Mouse (Mus musculus) neural tube, embryonic 12.5 days (tissue): Measurements from ENCODE around the gene Ttc7b. TPM values are rescaled to one million over a fixed set of nuclear protein-coding genes. Genes with fewer than 3 reads are reported as not detected.

ENCODE experiments used
- ATAC-seq: fragments of 200-750 bp; cut with Nextera tagmentation; 2 replicates; pipeline ENCODE4 v1.8.0; 2017; ENCODE audit warnings: low read depth, mild to moderate bottlenecking, moderate TSS enrichment, moderate library complexity; ENCODE audit not compliant: low FRiP score
- H3K27ac ChIP-seq: fragments of 300-500 bp; sonication (generic); 2 replicates; pipeline ENCODE4 v1.5.1; 2016
- H3K27me3 ChIP-seq: fragments of 300-500 bp; sonication (generic); replicated peaks from 2 replicates; pipeline ENCODE4 v1.6.1; 2016; ENCODE audit warnings: mild to moderate bottlenecking
- H3K36me3 ChIP-seq: fragments of 300-500 bp; sonication (generic); 2 replicates; pipeline ENCODE4 v1.6.1; 2016; ENCODE audit warnings: mild to moderate bottlenecking
- H3K4me1 ChIP-seq: fragments of 300-500 bp; sonication (generic); 2 replicates; pipeline ENCODE4 v1.6.1; 2016
- H3K4me2 ChIP-seq: fragments of 300-500 bp; sonication (generic); replicated peaks from 2 replicates; pipeline ENCODE4 v1.6.1; 2016; ENCODE audit warnings: mild to moderate bottlenecking
- H3K4me3 ChIP-seq: fragments of 300-500 bp; sonication (generic); 2 replicates; pipeline ENCODE4 v1.5.1; 2016
- H3K9ac ChIP-seq: fragments of 300-500 bp; sonication (generic); 2 replicates; pipeline ENCODE4 v1.6.1; 2016; ENCODE audit warnings: mild to moderate bottlenecking
- H3K9me3 ChIP-seq: fragments of 300-500 bp; sonication (generic); 2 replicates; pipeline ENCODE4 v1.6.1; 2016; ENCODE audit warnings: mild to moderate bottlenecking
- whole genome bisulfite sequencing: fragments of 180-500 bp; shearing (Covaris S2); methylation state at CpG from one replicate; pipeline ENCODE4 v1.1.7; 2016; 5-methylcytosine and 5-hydroxymethylcytosine counted together
- polyA plus RNA-seq: library from polyadenylated mRNA; unstranded; fragments of >200 nt; fragmentation: Nextera tagmentation; extraction: Ambion mirVana; gene quantifications from 2 replicates; pipeline ENCODE4 v1.2.1, GENCODE M21; 2016

The Ttc7b gene
- polyA plus RNA-seq, 1 experiment from 2014 or later = 9.0 TPM

GRCm38 (mm10) chr12:100537091-100537490 is 16.5 kb upstream of the Ttc7b start:
- no peak for ATAC-seq
- no peaks in the 10 kb centered on the region for H3K9me3 ChIP-seq
- H3K4me1 ChIP-seq = no peaks in the 10 kb centered on the region
- no peaks in the 10 kb centered on the region for H3K27me3 ChIP-seq
- H3K9ac ChIP-seq = no peak overlapping the region
- 84% methylated on average over 11 of the region's 11 CpGs for WGBS
- no peak overlapping the region for H3K27ac ChIP-seq
- no peak overlapping the region for H3K4me3 ChIP-seq
- H3K4me2 ChIP-seq = no peak overlapping the region
- H3K36me3 ChIP-seq = no peaks in the 10 kb centered on the region

DNA sequence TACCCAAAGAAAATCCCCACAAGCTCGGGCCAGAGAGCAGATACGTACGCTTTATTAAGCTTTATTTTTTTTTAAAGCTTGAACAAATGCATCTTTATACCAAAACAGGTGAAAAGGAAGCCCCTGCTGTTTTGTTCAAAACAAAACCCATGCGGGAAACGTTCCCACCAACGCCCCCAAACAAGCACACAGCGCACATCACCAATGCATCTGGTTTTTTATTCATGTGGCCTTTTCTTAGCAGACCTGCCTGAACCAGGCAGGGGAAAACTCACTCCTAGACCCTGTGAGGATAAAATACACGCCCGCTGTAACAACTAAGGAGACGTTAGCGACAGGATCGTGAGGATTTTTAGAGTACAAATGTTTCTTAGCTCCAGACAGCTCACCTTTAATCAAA is 14.4 kb upstream of the Ttc7b start:
- Histone ChIP-seq H3K4me1 (no peaks in the 10 kb centered on the region), H3K27ac (no peak overlapping the region), H3K4me2 (no peak overlapping the region), H3K36me3 (no peaks in the 10 kb centered on the region), H3K9me3 (no peaks in the 10 kb centered on the region), H3K4me3 (no peak overlapping the region), H3K9ac (no peak overlapping the region), H3K27me3 (no peaks in the 10 kb centered on the region)
- 52% methylated on average over 12 of the region's 12 CpGs for WGBS
- no peak for ATAC-seq

DNA sequence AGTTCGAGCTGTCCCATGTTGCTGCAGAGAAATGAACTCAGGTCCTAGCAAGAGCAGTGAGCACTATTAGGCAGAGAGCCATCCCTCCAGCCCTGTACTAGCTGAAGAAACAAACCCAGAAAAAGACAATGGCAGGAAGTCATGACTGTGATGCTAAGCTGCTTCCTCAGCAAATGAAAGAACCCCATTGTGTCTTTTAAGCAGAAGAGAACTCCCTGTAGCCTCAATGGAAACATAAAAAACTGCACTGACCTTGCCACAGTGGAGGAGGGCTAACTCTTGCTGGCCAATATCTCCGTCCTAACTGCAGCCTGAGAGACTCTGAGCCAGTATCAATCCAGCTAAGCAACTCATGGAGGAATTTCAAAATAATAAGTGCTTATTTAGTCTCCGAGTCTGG is 13.4 kb upstream of the Ttc7b start:
- ATAC-seq = no peak
- Histone ChIP-seq H3K4me2 (no peak overlapping the region), H3K9me3 (no peaks in the 10 kb centered on the region), H3K4me3 (no peak overlapping the region), H3K4me1 (peaks cover 6% of the 10 kb centered on the region), H3K36me3 (no peaks in the 10 kb centered on the region), H3K27me3 (no peaks in the 10 kb centered on the region), H3K9ac (no peak overlapping the region), H3K27ac (no peak overlapping the region)
- 46% methylated on average over 3 of the region's 3 CpGs for WGBS

DNA sequence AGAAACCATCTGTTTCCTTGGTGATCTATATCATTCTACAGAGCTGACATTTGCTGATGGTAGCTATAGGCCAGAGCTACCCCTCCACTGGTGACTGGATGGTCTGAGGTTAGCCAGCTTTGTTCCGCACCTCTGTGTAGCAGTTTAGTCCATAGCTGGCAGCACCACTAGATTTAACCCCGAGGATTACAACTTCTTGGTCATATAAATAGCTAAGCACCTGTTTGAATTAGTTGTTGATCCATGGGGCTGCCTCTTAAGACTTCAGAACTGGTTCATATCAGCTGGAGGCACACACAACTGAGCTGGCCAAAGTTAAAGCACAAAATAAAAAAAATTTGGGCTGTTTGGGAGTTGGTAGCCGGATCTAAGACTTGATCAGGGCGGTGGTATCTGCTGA is 12.6 kb upstream of the Ttc7b start:
- no peaks in the 10 kb centered on the region for H3K27me3 ChIP-seq
- WGBS = 83% methylated on average over 4 of the region's 4 CpGs
- H3K9me3 ChIP-seq = no peaks in the 10 kb centered on the region
- no peak for ATAC-seq
- no peak overlapping the region for H3K4me2 ChIP-seq
- peaks cover 14% of the 10 kb centered on the region for H3K4me1 ChIP-seq
- H3K36me3 ChIP-seq = no peaks in the 10 kb centered on the region
- H3K4me3 ChIP-seq = no peak overlapping the region
- no peak overlapping the region for H3K9ac ChIP-seq
- H3K27ac ChIP-seq = no peak overlapping the region

DNA sequence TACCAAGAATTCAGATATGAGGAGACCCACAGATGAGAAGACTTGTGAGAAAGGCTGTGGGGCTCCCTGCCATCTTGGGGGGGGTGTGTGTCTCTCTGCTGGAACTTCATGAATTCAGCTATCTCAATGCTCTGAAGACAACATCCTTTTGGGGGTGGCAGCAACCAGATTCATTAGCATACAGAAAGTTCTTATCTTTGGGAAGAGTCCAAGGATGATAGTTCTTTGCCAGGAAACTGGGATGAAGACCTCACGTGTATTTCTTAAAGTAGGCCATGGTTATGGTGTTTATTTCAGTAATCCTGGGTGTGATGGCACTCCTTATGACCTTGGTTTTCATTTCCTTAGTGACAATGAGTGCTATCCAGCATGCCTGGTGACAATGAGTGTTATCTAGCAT is 11.1 kb upstream of the Ttc7b start:
- Histone ChIP-seq H3K9me3 (no peaks in the 10 kb centered on the region), H3K4me3 (no peak overlapping the region), H3K27ac (no peak overlapping the region), H3K27me3 (no peaks in the 10 kb centered on the region), H3K4me2 (no peak overlapping the region), H3K4me1 (peaks cover 20% of the 10 kb centered on the region), H3K9ac (no peak overlapping the region), H3K36me3 (no peaks in the 10 kb centered on the region)
- ATAC-seq = no peak
- whole genome bisulfite sequencing = 81% methylated on average over 1 of the region's 1 CpGs

DNA sequence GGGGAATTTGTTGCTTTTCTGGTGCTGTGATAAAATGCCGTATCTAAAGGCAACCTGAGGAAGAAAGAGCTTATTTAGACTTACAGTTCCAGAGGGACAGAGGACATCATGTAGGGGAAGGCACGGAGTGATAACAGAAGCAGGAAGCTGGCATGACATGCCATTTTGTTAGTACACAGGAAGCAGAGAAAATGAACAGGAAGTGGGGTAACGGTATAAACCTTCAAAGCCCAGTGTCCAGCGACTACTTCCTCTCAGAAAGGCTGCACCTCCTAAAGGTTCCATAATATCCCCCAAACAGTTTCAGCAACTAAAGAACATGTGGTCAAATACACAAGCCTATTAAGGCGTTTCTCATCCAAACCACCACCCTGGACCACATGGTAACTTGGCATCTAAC is 10.2 kb upstream of the Ttc7b start:
- no peaks in the 10 kb centered on the region for H3K9me3 ChIP-seq
- no peak for ATAC-seq
- WGBS = 84% methylated on average over 5 of the region's 5 CpGs
- H3K36me3 ChIP-seq = no peaks in the 10 kb centered on the region
- H3K27me3 ChIP-seq = no peaks in the 10 kb centered on the region
- H3K4me1 ChIP-seq = peaks cover 20% of the 10 kb centered on the region
- no peak overlapping the region for H3K9ac ChIP-seq
- H3K4me3 ChIP-seq = no peak overlapping the region
- H3K27ac ChIP-seq = no peak overlapping the region
- no peak overlapping the region for H3K4me2 ChIP-seq

- WGBS = 76% methylated on average over 5 of the region's 5 CpGs
- Histone ChIP-seq H3K4me1 (peaks cover 20% of the 10 kb centered on the region), H3K36me3 (no peaks in the 10 kb centered on the region), H3K27me3 (no peaks in the 10 kb centered on the region), H3K27ac (no peak overlapping the region), H3K4me3 (no peak overlapping the region), H3K9me3 (no peaks in the 10 kb centered on the region), H3K9ac (no peak overlapping the region), H3K4me2 (no peak overlapping the region)
- no peak for ATAC-seq
Observed at GRCm38 (mm10) chr12:100529651-100530050, 9.0 kb upstream of the Ttc7b start.

GRCm38 (mm10) chr12:100529172-100529571 is 8.5 kb upstream of the Ttc7b start:
- Histone ChIP-seq H3K4me3 (no peak overlapping the region), H3K4me2 (0 out of 2 replicates have a peak overlapping the region, but pooled peaks have one; percentile 3), H3K9ac (no peak overlapping the region), H3K9me3 (no peaks in the 10 kb centered on the region), H3K27me3 (no peaks in the 10 kb centered on the region), H3K4me1 (peaks cover 20% of the 10 kb centered on the region), H3K27ac (no peak overlapping the region), H3K36me3 (no peaks in the 10 kb centered on the region)
- 7% methylated on average over 8 of the region's 8 CpGs for WGBS
- no peak for ATAC-seq

DNA sequence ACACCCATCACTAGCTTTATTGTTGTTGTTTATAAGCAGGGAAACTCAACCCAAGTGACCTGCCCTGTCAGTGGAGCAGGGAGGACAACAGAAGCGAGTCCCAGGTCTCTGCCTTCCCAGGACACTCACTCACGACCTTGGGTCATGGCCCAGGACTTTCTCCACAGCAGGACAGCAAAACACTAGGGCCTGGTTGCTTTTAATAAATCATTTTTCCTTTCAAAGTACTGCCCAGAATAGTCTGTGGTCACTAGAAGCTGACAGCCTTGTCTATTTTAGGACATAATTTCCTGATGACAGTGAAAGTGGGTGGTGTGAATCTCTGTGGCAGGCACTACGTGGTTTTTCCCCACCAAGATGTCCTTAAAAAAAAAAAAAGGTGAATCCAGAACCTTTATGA is 7.6 kb upstream of the Ttc7b start:
- Histone ChIP-seq H3K27me3 (no peaks in the 10 kb centered on the region), H3K4me1 (peaks cover 20% of the 10 kb centered on the region), H3K27ac (peak overlapping the region; percentile 21; the same call in 1 of the 2 replicates), H3K36me3 (no peaks in the 10 kb centered on the region), H3K9ac (no peak overlapping the region), H3K9me3 (no peaks in the 10 kb centered on the region), H3K4me2 (peak overlapping the region; percentile 54), H3K4me3 (no peak overlapping the region)
- ATAC-seq = peak; percentile 30
- WGBS = 22% methylated on average over 3 of the region's 3 CpGs

DNA sequence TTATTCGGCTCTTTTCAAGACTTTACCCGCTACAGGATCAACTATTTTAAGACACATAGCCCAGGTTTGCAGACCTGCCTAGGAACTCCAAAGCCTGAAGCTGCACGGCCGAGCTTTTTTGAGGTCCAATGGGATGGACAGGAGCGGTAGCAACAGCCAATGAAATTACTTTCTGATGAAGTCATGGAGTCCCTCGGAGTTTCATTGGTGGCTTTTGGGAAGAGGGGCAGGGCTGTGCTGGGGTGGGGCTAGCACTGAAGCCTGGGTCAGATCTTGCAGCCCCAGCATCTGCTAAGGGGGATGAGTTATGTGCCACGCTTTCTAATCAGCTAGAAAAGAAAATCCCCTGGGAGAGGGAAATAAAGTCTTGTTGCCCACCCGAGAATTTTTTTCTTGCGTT is 7.1 kb upstream of the Ttc7b start:
- 5% methylated on average over 9 of the region's 9 CpGs for WGBS
- H3K27me3 ChIP-seq = no peaks in the 10 kb centered on the region

DNA sequence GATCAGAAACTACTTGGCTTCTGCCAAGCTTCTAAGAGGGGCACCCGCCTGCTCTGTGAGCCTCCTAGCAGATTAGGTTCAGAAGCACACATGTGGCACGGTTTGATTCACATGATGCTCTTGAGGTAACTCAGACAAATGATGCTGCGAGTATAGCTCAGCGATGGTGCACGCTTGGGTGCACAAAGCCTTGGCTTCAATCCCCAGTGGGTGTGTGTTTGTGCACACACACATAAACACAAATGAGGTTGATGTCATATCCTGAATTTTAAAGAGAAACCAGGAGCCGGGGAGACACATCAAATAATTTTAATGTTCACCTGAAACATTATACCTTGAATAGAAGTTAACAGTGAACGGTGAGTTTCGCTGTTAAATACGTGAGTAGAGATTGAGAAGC is 6.6 kb upstream of the Ttc7b start:
- ATAC-seq = 0 out of 2 replicates have a peak, but pooled peaks have one; percentile 42
- Histone ChIP-seq H3K4me3 (no peak overlapping the region), H3K9ac (no peak overlapping the region), H3K36me3 (no peaks in the 10 kb centered on the region), H3K27me3 (no peaks in the 10 kb centered on the region), H3K27ac (no peak overlapping the region), H3K4me1 (peaks cover 20% of the 10 kb centered on the region), H3K4me2 (peak overlapping the region; percentile 54), H3K9me3 (no peaks in the 10 kb centered on the region)
- 65% methylated on average over 9 of the region's 9 CpGs for WGBS

More for the DNA sequence above, 7.1 kb upstream of the Ttc7b start:
- peak; percentile 97 for ATAC-seq
- Histone ChIP-seq H3K27ac (no peak overlapping the region), H3K36me3 (no peaks in the 10 kb centered on the region), H3K4me2 (peak overlapping the region; percentile 54), H3K9ac (no peak overlapping the region), H3K4me3 (no peak overlapping the region), H3K9me3 (no peaks in the 10 kb centered on the region), H3K4me1 (peaks cover 20% of the 10 kb centered on the region)

- Histone ChIP-seq H3K4me3 (no peak overlapping the region), H3K27me3 (no peaks in the 10 kb centered on the region; the same call in 1 of the 2 replicates), H3K27ac (no peak overlapping the region), H3K9ac (no peak overlapping the region), H3K36me3 (no peaks in the 10 kb centered on the region), H3K4me2 (no peak overlapping the region), H3K9me3 (no peaks in the 10 kb centered on the region), H3K4me1 (peaks cover 23% of the 10 kb centered on the region)
- WGBS = 68% methylated on average over 1 of the region's 1 CpGs
- ATAC-seq = no peak
Observed at GRCm38 (mm10) chr12:100525939-100526338, 5.3 kb upstream of the Ttc7b start.

DNA sequence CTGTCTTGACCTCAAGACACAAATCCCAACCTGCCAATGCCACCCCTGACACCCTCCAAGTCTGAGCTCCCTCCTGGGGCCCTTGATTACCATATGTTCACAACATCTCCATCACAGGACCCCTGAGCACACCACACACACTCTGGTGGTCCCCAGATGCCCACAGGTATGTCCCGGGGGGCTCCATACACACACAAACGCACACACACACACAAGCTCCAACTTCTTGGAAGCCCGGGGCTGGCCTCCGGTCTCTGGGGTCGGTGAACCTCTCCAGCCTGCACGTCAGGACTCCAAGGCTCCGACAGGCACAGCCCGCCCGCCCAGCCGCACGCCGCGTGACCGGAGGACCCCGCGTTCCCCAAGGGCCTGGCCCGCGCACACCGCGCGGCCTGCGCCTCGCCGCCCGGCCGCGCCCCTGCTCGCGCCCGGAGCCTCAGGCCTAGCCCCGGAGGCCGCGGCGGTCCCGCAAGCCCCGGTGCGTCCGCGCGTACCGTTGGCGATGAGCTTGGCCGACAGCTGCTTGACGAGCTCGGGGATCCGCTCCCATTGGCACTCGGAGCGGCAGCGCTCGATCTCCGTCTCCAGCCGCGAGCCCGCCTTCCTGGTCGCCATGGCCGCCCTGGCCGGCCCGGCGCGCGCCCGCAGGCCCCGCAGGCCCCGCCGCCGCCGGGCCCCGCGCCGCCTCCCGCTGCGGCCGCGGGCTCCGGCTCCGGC is 391 bp downstream of the Ttc7b start:
- H3K9ac ChIP-seq = peak overlapping the region; percentile 94
- H3K27ac ChIP-seq = no peak overlapping the region; the same call in 1 of the 2 replicates
- ATAC-seq = peak; percentile 75
- no peaks in the 10 kb centered on the region; the same call in 1 of the 2 replicates for H3K27me3 ChIP-seq
- peak overlapping the region; percentile 87 for H3K4me3 ChIP-seq
- H3K4me1 ChIP-seq = peaks cover 21% of the 10 kb centered on the region
- H3K36me3 ChIP-seq = no peaks in the 10 kb centered on the region
- no peaks in the 10 kb centered on the region for H3K9me3 ChIP-seq
- under 1% methylated on average over 70 of the region's 76 CpGs for WGBS
- peak overlapping the region; percentile 87 for H3K4me2 ChIP-seq
